Mouse (Mus musculus) megakaryocyte, embryonic 14.5 days (primary cell): Measurements from ENCODE around the gene Nell2.

Experiments
- FLI1 ChIP-seq: IDR thresholded peaks from 2 replicates; pipeline ENCODE4 v1.6.1; 2012; ENCODE audit warnings: low read length, inconsistent platforms, mixed read lengths
- GATA1 ChIP-seq: IDR thresholded peaks from 3 replicates; pipeline ENCODE4 v1.6.1; 2012; ENCODE audit warnings: mixed read lengths, low read length, inconsistent platforms, borderline replicate concordance

- TF ChIP-seq GATA1 (no peak), FLI1 (no peak)
Observed at GRCm38 (mm10) chr15:95534644-95535043, 6.3 kb upstream of the Nell2 start.
